Mouse (Mus musculus) intestine, embryonic 15.5 days (tissue): ENCODE measurements at regions not wholly inside any gene's neighbourhood (a gene's known extent, or its start where the extent isn't known, plus 50 kb on each side); places are given as distances from the start of the nearest gene placed in this dataset.

Experiments used
- ATAC-seq: fragments of 200-750 bp; cut with Nextera tagmentation; 2 replicates; pipeline ENCODE4 v1.8.0; 2017; ENCODE audit warnings: moderate TSS enrichment, moderate library complexity
- H3K27ac ChIP-seq: fragments of 300-500 bp; sonication (generic); 2 replicates; pipeline ENCODE4 v1.5.1; 2015; ENCODE audit warnings: mild to moderate bottlenecking, inconsistent platforms
- H3K27me3 ChIP-seq: fragments of 300-500 bp; sonication (generic); replicated peaks from 2 replicates; pipeline ENCODE4 v1.6.1; 2015; ENCODE audit warnings: inconsistent platforms
- H3K36me3 ChIP-seq: fragments of 300-500 bp; sonication (generic); 2 replicates; pipeline ENCODE4 v1.6.1; 2015; ENCODE audit warnings: inconsistent platforms
- H3K4me1 ChIP-seq: fragments of 300-500 bp; sonication (generic); replicated peaks from 2 replicates; pipeline ENCODE4 v1.6.1; 2015; ENCODE audit warnings: inconsistent platforms
- H3K4me2 ChIP-seq: fragments of 300-500 bp; sonication (generic); replicated peaks from 2 replicates; pipeline ENCODE4 v1.6.1; 2015; ENCODE audit warnings: mild to moderate bottlenecking, inconsistent platforms
- H3K4me3 ChIP-seq: fragments of 300-500 bp; sonication (generic); replicated peaks from 2 replicates; pipeline ENCODE4 v1.5.1; 2015; ENCODE audit warnings: inconsistent platforms
- H3K9ac ChIP-seq: fragments of 300-500 bp; sonication (generic); 2 replicates; pipeline ENCODE4 v1.6.1; 2015; ENCODE audit warnings: inconsistent platforms
- H3K9me3 ChIP-seq: fragments of 300-500 bp; sonication (generic); 2 replicates; pipeline ENCODE4 v1.6.1; 2016; ENCODE audit warnings: inconsistent platforms
- WGBS: fragments of 180-500 bp; shearing (Covaris S2); methylation state at CpG from one replicate; pipeline ENCODE4 v1.1.7; 2015; 5-methylcytosine and 5-hydroxymethylcytosine counted together

GRCm38 (mm10) chr1:136726145-136726935, 101.6 kb downstream of the Zfp281 start:
- Histone ChIP-seq H3K4me3 (no peak overlapping the region), H3K9me3 (no peaks in the 10 kb centered on the region), H3K9ac (no peak overlapping the region), H3K36me3 (no peaks in the 10 kb centered on the region), H3K4me2 (no peak overlapping the region), H3K4me1 (0 out of 2 replicates have a peak, but pooled peaks cover 3% of the 10 kb centered on the region), H3K27me3 (no peaks in the 10 kb centered on the region), H3K27ac (no peak overlapping the region)
- 63% methylated on average over 11 of the region's 11 CpGs for WGBS
- no peak for ATAC-seq

- no peak for ATAC-seq
- no peaks in the 10 kb centered on the region for H3K9me3 ChIP-seq
- no peaks in the 10 kb centered on the region for H3K36me3 ChIP-seq
- 68% methylated on average over 7 of the region's 7 CpGs for WGBS
- H3K4me1 ChIP-seq = 0 out of 2 replicates have a peak, but pooled peaks cover 3% of the 10 kb centered on the region
- H3K27me3 ChIP-seq = no peaks in the 10 kb centered on the region
- no peak overlapping the region for H3K27ac ChIP-seq
- H3K4me3 ChIP-seq = no peak overlapping the region
- no peak overlapping the region for H3K9ac ChIP-seq
- no peak overlapping the region for H3K4me2 ChIP-seq
These were observed 103.3 kb downstream of the Zfp281 start for GRCm38 (mm10) chr1:136727868-136728631.

GRCm38 (mm10) chr1:136728632-136728944, 103.9 kb downstream of the Zfp281 start:
- no peak for ATAC-seq
- Histone ChIP-seq H3K9ac (no peak overlapping the region), H3K4me2 (no peak overlapping the region), H3K9me3 (no peaks in the 10 kb centered on the region), H3K27me3 (no peaks in the 10 kb centered on the region), H3K4me3 (no peak overlapping the region), H3K27ac (no peak overlapping the region), H3K4me1 (0 out of 2 replicates have a peak, but pooled peaks cover 3% of the 10 kb centered on the region), H3K36me3 (no peaks in the 10 kb centered on the region)
- 88% methylated on average over 4 of the region's 4 CpGs for WGBS

- no peak overlapping the region for H3K27ac ChIP-seq
- H3K4me3 ChIP-seq = no peak overlapping the region
- H3K9ac ChIP-seq = no peak overlapping the region
- H3K9me3 ChIP-seq = no peaks in the 10 kb centered on the region
- no peak for ATAC-seq
- H3K36me3 ChIP-seq = no peaks in the 10 kb centered on the region
- no peaks in the 10 kb centered on the region for H3K27me3 ChIP-seq
- H3K4me2 ChIP-seq = no peak overlapping the region
- 52% methylated on average over 11 of the region's 11 CpGs for WGBS
- H3K4me1 ChIP-seq = no peaks in the 10 kb centered on the region
These were observed 105.9 kb downstream of the Zfp281 start for GRCm38 (mm10) chr1:136730638-136731037.

- Histone ChIP-seq H3K9me3 (no peaks in the 10 kb centered on the region), H3K4me3 (no peak overlapping the region), H3K4me1 (no peaks in the 10 kb centered on the region), H3K36me3 (no peaks in the 10 kb centered on the region), H3K4me2 (no peak overlapping the region), H3K27ac (no peak overlapping the region), H3K27me3 (no peaks in the 10 kb centered on the region), H3K9ac (no peak overlapping the region)
- ATAC-seq = no peak
- WGBS = 31% methylated on average over 5 of the region's 5 CpGs
These were observed 113.3 kb downstream of the Zfp281 start for GRCm38 (mm10) chr1:136738030-136738429.

- no peaks in the 10 kb centered on the region for H3K27me3 ChIP-seq
- ATAC-seq = no peak
- no peaks in the 10 kb centered on the region for H3K9me3 ChIP-seq
- no peak overlapping the region for H3K27ac ChIP-seq
- WGBS = 86% methylated on average over 5 of the region's 5 CpGs
- H3K9ac ChIP-seq = no peak overlapping the region
- H3K4me1 ChIP-seq = no peaks in the 10 kb centered on the region
- H3K4me2 ChIP-seq = no peak overlapping the region
- no peaks in the 10 kb centered on the region for H3K36me3 ChIP-seq
- no peak overlapping the region for H3K4me3 ChIP-seq
These were observed 114.8 kb downstream of the Zfp281 start for GRCm38 (mm10) chr1:136739486-136739885.

- Histone ChIP-seq H3K4me3 (no peak overlapping the region), H3K9me3 (no peaks in the 10 kb centered on the region), H3K27me3 (no peaks in the 10 kb centered on the region), H3K9ac (no peak overlapping the region), H3K4me1 (no peaks in the 10 kb centered on the region), H3K27ac (no peak overlapping the region), H3K4me2 (no peak overlapping the region), H3K36me3 (no peaks in the 10 kb centered on the region)
- no peak for ATAC-seq
- 78% methylated on average over 10 of the region's 10 CpGs for WGBS
These were observed 116.4 kb downstream of the Zfp281 start for GRCm38 (mm10) chr1:136741061-136741460.

GRCm38 (mm10) chr1:136749188-136749587, 124.5 kb downstream of the Zfp281 start:
- WGBS = 57% methylated on average over 8 of the region's 8 CpGs
- Histone ChIP-seq H3K9me3 (no peaks in the 10 kb centered on the region), H3K4me2 (no peak overlapping the region), H3K9ac (no peak overlapping the region), H3K27me3 (no peaks in the 10 kb centered on the region), H3K27ac (no peak overlapping the region), H3K4me1 (no peaks in the 10 kb centered on the region), H3K4me3 (no peak overlapping the region), H3K36me3 (no peaks in the 10 kb centered on the region)
- ATAC-seq = no peak

GRCm38 (mm10) chr1:136751464-136752191, 126.9 kb downstream of the Zfp281 start:
- no peaks in the 10 kb centered on the region for H3K27me3 ChIP-seq
- ATAC-seq = no peak
- no peak overlapping the region for H3K4me2 ChIP-seq
- H3K9me3 ChIP-seq = no peaks in the 10 kb centered on the region
- H3K4me3 ChIP-seq = no peak overlapping the region
- no peaks in the 10 kb centered on the region for H3K36me3 ChIP-seq
- no peaks in the 10 kb centered on the region for H3K4me1 ChIP-seq
- H3K9ac ChIP-seq = no peak overlapping the region
- H3K27ac ChIP-seq = no peak overlapping the region
- WGBS = 58% methylated on average over 14 of the region's 14 CpGs

- H3K9ac ChIP-seq = no peak overlapping the region
- WGBS = 96% methylated on average over 6 of the region's 6 CpGs
- H3K9me3 ChIP-seq = no peaks in the 10 kb centered on the region
- no peaks in the 10 kb centered on the region for H3K27me3 ChIP-seq
- no peaks in the 10 kb centered on the region for H3K36me3 ChIP-seq
- H3K4me3 ChIP-seq = no peak overlapping the region
- ATAC-seq = no peak
- H3K4me1 ChIP-seq = no peaks in the 10 kb centered on the region
- H3K27ac ChIP-seq = no peak overlapping the region
- H3K4me2 ChIP-seq = no peak overlapping the region
These were observed 129.6 kb downstream of the Zfp281 start for GRCm38 (mm10) chr1:136754286-136754685.

GRCm38 (mm10) chr1:136758730-136759129, 134.0 kb downstream of the Zfp281 start:
- Histone ChIP-seq H3K36me3 (no peaks in the 10 kb centered on the region), H3K4me1 (no peaks in the 10 kb centered on the region), H3K9me3 (no peaks in the 10 kb centered on the region), H3K27me3 (no peaks in the 10 kb centered on the region), H3K4me3 (no peak overlapping the region), H3K4me2 (no peak overlapping the region), H3K9ac (no peak overlapping the region), H3K27ac (no peak overlapping the region)
- WGBS = 66% methylated on average over 10 of the region's 10 CpGs
- no peak for ATAC-seq

GRCm38 (mm10) chr1:136759164-136759563, 134.5 kb downstream of the Zfp281 start:
- Histone ChIP-seq H3K4me3 (no peak overlapping the region), H3K36me3 (no peaks in the 10 kb centered on the region), H3K27me3 (no peaks in the 10 kb centered on the region), H3K9ac (no peak overlapping the region), H3K9me3 (no peaks in the 10 kb centered on the region), H3K4me1 (no peaks in the 10 kb centered on the region), H3K27ac (no peak overlapping the region), H3K4me2 (no peak overlapping the region)
- 71% methylated on average over 4 of the region's 4 CpGs for WGBS
- ATAC-seq = no peak
